Mouse (Mus musculus) intestine, postnatal 0 days (tissue): ENCODE results near the gene Slc17a7. TPM values are rescaled to one million over a fixed set of nuclear protein-coding genes. Genes with fewer than 3 reads are reported as not detected.

ENCODE experiments used
- ATAC-seq: fragments of 200-750 bp; cut with Nextera tagmentation; 2 replicates; pipeline ENCODE4 v1.8.0; 2017; ENCODE audit warnings: mild to moderate bottlenecking, moderate TSS enrichment, moderate library complexity
- H3K27ac ChIP-seq: fragments of 300-500 bp; sonication (generic); 2 replicates; pipeline ENCODE4 v1.5.1; 2014; ENCODE audit warnings: mild to moderate bottlenecking, low read depth, low read length, moderate library complexity
- H3K27me3 ChIP-seq: fragments of 300-500 bp; sonication (generic); replicated peaks from 2 replicates; pipeline ENCODE4 v1.6.1; 2014; ENCODE audit warnings: low read length, mixed read lengths; ENCODE audit not compliant: control insufficient read depth, insufficient read depth
- H3K36me3 ChIP-seq: fragments of 300-500 bp; sonication (generic); 2 replicates; pipeline ENCODE4 v1.6.1; 2014; ENCODE audit warnings: mild to moderate bottlenecking, moderate library complexity; ENCODE audit not compliant: control insufficient read depth, insufficient read depth
- H3K4me1 ChIP-seq: fragments of 300-500 bp; sonication (generic); replicated peaks from 2 replicates; pipeline ENCODE4 v1.6.1; 2014; ENCODE audit warnings: antibody characterized with exemption, low read length, mixed read lengths; ENCODE audit not compliant: control insufficient read depth, insufficient read depth
- H3K4me2 ChIP-seq: fragments of 300-500 bp; sonication (generic); replicated peaks from 2 replicates; pipeline ENCODE4 v1.6.1; 2014; ENCODE audit warnings: low read depth, mild to moderate bottlenecking, moderate library complexity
- H3K4me3 ChIP-seq: fragments of 300-500 bp; sonication (generic); 2 replicates; pipeline ENCODE4 v1.5.1; 2014; ENCODE audit warnings: low read depth, low read length
- H3K9ac ChIP-seq: fragments of 300-500 bp; sonication (generic); 2 replicates; pipeline ENCODE4 v1.6.1; 2014; ENCODE audit warnings: mild to moderate bottlenecking, low read depth, low read length
- H3K9me3 ChIP-seq: fragments of 300-500 bp; sonication (generic); 2 replicates; pipeline ENCODE4 v1.6.1; 2016; ENCODE audit warnings: mixed run types; ENCODE audit not compliant: control insufficient read depth
- CTCF ChIP-seq: sonication (generic); IDR thresholded peaks from 2 replicates; pipeline ENCODE4 v1.5.1; 2016; ENCODE audit warnings: low read depth, mild to moderate bottlenecking, control low read depth, antibody characterized with exemption, moderate library complexity
- WGBS: fragments of 180-500 bp; shearing (Covaris S2); extraction: QIAGEN DNeasy Blood & Tissue Kit; methylation state at CpG from one replicate; pipeline ENCODE4 v1.1.7; 2014; 5-methylcytosine and 5-hydroxymethylcytosine counted together
- polyA plus RNA-seq: library from polyadenylated mRNA; unstranded; fragments of >200 nt; fragmentation: Nextera tagmentation; extraction: Ambion mirVana; gene quantifications from 2 replicates; pipeline ENCODE4 v1.2.1, GENCODE M21; 2015

Slc17a7 gene
- polyA plus RNA-seq, 1 experiment from 2014 or later: not detected

DNA sequence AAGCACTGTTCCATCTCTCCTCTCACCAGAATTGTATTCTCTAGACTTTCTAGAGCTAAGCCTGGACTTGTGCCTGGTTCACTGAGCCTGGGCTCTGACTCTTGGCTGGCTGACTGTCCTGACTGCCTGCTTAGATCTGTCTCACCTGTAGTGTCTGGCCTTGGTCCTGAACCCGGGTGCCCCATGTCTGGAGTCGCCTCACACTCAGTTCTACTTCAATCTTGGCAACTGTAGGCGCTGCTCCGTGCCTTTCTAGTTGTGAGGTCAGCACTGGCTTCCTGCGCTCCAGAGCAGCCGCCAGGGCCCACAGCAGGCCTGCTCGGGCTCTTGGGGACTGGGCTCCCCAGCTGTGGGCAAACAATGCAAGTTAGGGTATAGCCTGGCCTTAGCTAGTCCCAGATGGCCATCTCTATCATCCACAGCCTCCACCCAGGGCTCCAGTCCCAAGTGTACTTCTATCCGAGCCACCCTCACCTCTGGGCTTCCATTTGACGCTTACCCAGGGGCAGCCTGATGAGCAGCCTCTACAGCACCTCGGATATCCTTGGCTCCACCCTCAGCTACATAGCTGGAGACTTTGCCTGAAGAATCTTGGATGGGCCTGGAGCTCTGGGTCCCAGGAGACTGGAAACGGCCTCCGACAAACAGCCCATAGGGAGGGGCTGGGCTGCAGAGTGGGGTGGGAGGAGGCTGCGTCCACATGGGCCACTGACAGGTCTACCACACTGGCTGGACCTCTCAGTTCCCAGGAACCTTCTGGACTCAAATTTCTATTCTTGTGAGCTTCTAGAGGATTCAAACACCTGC lies 19.2 kb upstream of the Slc17a7 start:
- Histone ChIP-seq H3K36me3 (peaks cover 81% of the 10 kb centered on the region), H3K4me2 (no peak overlapping the region), H3K4me1 (no peaks in the 10 kb centered on the region), H3K9me3 (no peaks in the 10 kb centered on the region), H3K27ac (no peak overlapping the region), H3K4me3 (no peak overlapping the region), H3K27me3 (no peaks in the 10 kb centered on the region), H3K9ac (no peak overlapping the region)
- ATAC-seq: no peak
- no peak for TF ChIP-seq CTCF
- WGBS: 82% methylated on average over 13 of the region's 13 CpGs

DNA sequence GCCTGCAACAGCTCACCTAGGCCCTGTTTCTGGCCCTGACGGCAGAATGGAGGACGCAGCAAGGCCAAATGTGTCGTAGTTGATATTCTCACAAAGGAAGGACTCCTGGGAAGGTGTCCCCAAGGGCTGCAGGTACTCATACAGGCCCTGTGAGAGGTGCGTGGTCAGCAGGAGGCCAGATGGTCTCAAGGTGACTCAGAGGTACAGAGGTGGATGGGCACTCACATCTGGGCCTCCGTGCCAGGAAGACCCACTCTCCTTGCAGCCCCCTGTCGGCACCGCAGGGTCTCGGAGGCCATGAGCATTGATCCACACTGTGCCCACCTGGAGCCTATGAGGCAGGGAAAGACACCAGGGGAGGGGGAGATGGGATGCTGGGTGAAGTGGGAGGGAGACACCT lies 18.3 kb upstream of the Slc17a7 start:
- WGBS: 97% methylated on average over 8 of the region's 8 CpGs
- Histone ChIP-seq H3K4me1 (no peaks in the 10 kb centered on the region), H3K36me3 (peaks cover 81% of the 10 kb centered on the region), H3K4me3 (no peak overlapping the region), H3K4me2 (no peak overlapping the region), H3K9ac (no peak overlapping the region), H3K27me3 (no peaks in the 10 kb centered on the region), H3K27ac (no peak overlapping the region), H3K9me3 (no peaks in the 10 kb centered on the region)
- TF ChIP-seq CTCF: no peak
- ATAC-seq: no peak

DNA sequence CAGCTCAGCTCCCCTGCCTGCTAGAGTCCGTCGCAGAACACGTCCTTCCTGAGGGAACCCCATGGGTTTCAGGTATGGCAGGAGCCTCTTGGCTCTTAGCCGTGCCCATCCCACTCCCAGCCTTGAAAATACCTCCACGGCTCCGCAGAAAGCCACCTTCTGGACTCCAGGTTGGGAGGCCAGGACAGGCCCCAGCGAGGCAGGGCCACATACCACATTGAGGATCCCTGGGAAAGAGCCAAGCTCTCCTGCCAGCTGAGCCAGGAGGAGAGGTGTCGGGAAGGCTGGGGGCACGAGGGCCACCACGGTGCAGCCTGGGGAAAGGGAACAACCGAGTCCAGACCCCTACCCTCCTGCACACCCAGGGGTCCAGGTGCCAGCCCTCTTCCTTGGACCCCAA lies 16.5 kb upstream of the Slc17a7 start:
- ATAC-seq: no peak
- H3K4me2 ChIP-seq: no peak overlapping the region
- no peak overlapping the region for H3K27ac ChIP-seq
- no peak for TF ChIP-seq CTCF
- WGBS: 97% methylated on average over 11 of the region's 11 CpGs
- no peaks in the 10 kb centered on the region for H3K27me3 ChIP-seq
- no peak overlapping the region for H3K4me3 ChIP-seq
- no peaks in the 10 kb centered on the region for H3K9me3 ChIP-seq
- H3K4me1 ChIP-seq: peaks cover 5% of the 10 kb centered on the region; the same call in 1 of the 2 replicates
- H3K36me3 ChIP-seq: peaks cover 68% of the 10 kb centered on the region
- H3K9ac ChIP-seq: no peak overlapping the region

DNA sequence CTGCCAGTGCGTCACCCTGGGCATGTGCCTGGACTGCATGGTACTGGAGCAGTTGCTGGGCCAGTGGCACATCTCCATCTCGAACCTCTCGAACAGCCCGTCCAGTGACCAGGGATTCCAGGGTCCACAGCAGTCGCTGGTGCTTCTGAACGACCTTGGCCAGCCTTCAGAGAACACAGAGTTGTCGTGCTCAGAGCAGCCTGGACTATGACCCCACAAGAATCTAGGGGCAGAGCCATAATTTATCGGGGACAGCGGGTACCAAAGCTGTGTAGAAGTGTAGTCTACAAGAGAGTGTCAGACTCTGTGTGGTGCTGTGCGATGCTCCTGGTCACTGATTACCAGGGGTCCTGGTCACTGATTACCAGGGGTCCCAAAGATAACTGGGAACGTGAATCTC lies 15.8 kb upstream of the Slc17a7 start:
- Histone ChIP-seq H3K4me1 (peaks cover 5% of the 10 kb centered on the region; the same call in 1 of the 2 replicates), H3K9ac (no peak overlapping the region), H3K4me2 (no peak overlapping the region), H3K36me3 (peaks cover 62% of the 10 kb centered on the region), H3K4me3 (no peak overlapping the region), H3K27me3 (no peaks in the 10 kb centered on the region), H3K27ac (no peak overlapping the region), H3K9me3 (no peaks in the 10 kb centered on the region)
- no peak for ATAC-seq
- 57% methylated on average over 11 of the region's 11 CpGs for WGBS
- TF ChIP-seq CTCF: no peak

DNA sequence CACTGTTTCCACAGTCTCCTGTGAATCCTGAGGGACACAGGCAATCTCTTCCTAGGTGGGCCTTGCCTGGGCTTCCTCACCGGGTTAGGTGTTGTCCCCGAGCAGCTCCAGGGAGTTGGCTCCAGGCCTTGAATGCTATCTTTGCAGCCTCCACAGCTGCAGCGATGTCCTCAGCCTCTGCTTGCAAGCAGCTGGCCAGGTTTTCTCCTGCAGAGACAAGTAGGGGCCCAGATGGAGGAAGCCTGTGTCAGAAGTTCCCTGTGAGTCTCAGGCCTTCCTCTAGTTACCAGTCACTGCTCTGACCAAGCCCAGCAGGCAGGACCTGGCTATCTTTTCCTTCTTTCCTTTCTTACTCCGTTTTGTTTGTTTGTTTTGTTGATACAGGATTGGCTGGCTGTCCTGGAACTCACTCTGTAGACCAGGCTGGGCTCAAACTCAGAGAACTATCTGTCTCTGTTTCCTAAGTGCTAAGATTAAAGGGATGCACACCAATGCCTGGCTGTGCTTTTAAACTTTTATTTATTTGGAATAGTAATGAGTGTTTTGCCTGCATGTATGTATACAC lies 15.1 kb upstream of the Slc17a7 start:
- Histone ChIP-seq H3K36me3 (peaks cover 56% of the 10 kb centered on the region), H3K27me3 (no peaks in the 10 kb centered on the region), H3K9ac (no peak overlapping the region), H3K4me2 (no peak overlapping the region), H3K4me3 (no peak overlapping the region), H3K27ac (no peak overlapping the region), H3K9me3 (no peaks in the 10 kb centered on the region), H3K4me1 (peaks cover 5% of the 10 kb centered on the region; the same call in 1 of the 2 replicates)
- ATAC-seq: no peak
- 54% methylated on average over 4 of the region's 4 CpGs for WGBS
- TF ChIP-seq CTCF: no peak

DNA sequence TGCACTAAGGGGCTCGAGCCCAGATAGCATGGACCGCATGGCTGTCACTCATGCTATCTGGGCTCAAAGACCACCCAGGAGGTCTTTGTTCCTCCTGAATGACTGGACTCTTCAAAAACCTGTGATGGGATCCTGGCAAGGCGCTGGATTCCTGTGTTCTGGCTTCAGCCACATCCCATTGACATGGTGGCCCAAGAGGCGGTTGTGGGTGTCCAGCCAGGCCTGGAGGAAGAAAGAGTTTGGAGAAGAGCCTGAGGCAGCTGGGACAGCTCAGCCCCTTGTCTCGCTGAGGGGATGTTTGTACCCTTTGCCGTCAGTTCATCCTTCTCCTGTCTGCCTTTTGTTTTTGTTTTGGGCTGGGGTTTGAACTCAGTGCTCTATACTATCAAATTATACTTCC lies 14.2 kb upstream of the Slc17a7 start:
- Histone ChIP-seq H3K4me2 (no peak overlapping the region), H3K36me3 (peaks cover 47% of the 10 kb centered on the region), H3K9me3 (no peaks in the 10 kb centered on the region), H3K27ac (no peak overlapping the region), H3K9ac (no peak overlapping the region), H3K4me1 (peaks cover 5% of the 10 kb centered on the region; the same call in 1 of the 2 replicates), H3K4me3 (no peak overlapping the region), H3K27me3 (no peaks in the 10 kb centered on the region)
- TF ChIP-seq CTCF: no peak
- ATAC-seq: no peak
- 66% methylated on average over 6 of the region's 6 CpGs for WGBS
